In the genomic region with DNA sequence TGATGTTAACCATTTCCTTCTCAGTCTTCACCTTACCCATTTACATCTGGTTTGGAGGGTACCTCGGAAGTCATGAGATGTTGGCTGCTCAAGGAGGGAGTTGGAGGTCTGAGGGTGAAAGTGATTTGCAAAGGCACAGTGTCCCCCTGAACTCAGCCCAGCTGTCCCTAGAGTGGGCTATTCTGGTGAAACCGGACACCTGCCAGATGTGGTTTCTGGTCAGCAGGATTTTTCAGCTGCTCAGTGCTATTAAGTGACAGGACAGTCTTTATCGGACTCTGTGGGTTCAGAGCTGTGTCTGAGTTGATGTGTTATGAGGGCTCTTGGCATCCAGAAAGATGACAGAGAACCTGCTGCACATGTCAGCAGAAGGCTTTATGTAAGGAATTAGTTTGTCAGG, we compare ENCODE assay signal across 16 mouse cellular contexts.
"Had no signal": no experiment of that assay in that cellular context is flagged by ENCODE, and none has a peak within 500 bp of the region (broad histone marks: within the 10 kb centered on the region; RNA-seq: fewer than 3 reads in every experiment).

No protein-coding gene starts in this region.

- H3K36me3 ChIP-seq: liver, embryonic 15.5 days; midbrain, embryonic 15.5 days; stomach, embryonic 15.5 days had no signal

- H3K4me1 ChIP-seq: midbrain, embryonic 15.5 days; stomach, embryonic 15.5 days had no signal

- H3K27ac ChIP-seq: kidney, postnatal 0 days; liver, embryonic 15.5 days; midbrain, embryonic 15.5 days; stomach, embryonic 15.5 days had no signal

- H3K27me3 ChIP-seq: liver, embryonic 15.5 days; midbrain, embryonic 15.5 days; stomach, embryonic 15.5 days had no signal

- ATAC-seq: intestine, postnatal 0 days; midbrain, embryonic 15.5 days had no signal

- H3K4me2 ChIP-seq: liver, embryonic 11.5 days; liver, embryonic 15.5 days; midbrain, embryonic 11.5 days; midbrain, embryonic 15.5 days; stomach, embryonic 15.5 days had no signal

- DNase-seq: kidney, postnatal 36 days; layer of hippocampus, adult 9-11 months; layer of hippocampus, postnatal 36 days; lung, adult 2 months; lung, postnatal 36 days; right cerebral cortex, adult 18-20 months; spleen, adult 18-20 months; thymus, adult 2 months; thymus, postnatal 36 days had no signal

- H3K9ac ChIP-seq: liver, embryonic 15.5 days; midbrain, embryonic 15.5 days; stomach, embryonic 15.5 days had no signal

- H3K9me3 ChIP-seq: liver, embryonic 15.5 days; midbrain, embryonic 15.5 days; stomach, embryonic 15.5 days had no signal

- H3K4me3 ChIP-seq: liver, embryonic 15.5 days; midbrain, embryonic 15.5 days; stomach, embryonic 15.5 days had no signal
